Mouse (Mus musculus) neural tube, embryonic 11.5 days (tissue): ENCODE measurements at regions not wholly inside any gene's neighbourhood (a gene's known extent, or its start where the extent isn't known, plus 50 kb on each side); places are given as distances from the start of the nearest gene placed in this dataset.
"Not testable (repeated sequence)": the region's sequence is repeated elsewhere in the genome, so short reads cannot be mapped to it uniquely, and the experiment has no call there.

ENCODE experiments used
- ATAC-seq: fragments of 200-750 bp; cut with Nextera tagmentation; 2 replicates; pipeline ENCODE4 v1.8.0; 2017; ENCODE audit warnings: moderate number of reproducible peaks, mild to moderate bottlenecking, moderate TSS enrichment, moderate library complexity; ENCODE audit not compliant: insufficient read depth, low FRiP score, low TSS enrichment
- DNase-seq: peaks from one replicate; pipeline ENCODE4 v3.0.0-alpha.2; 2015; ENCODE audit warnings: low spot score
- H3K27ac ChIP-seq: fragments of 300-500 bp; sonication (generic); 2 replicates; pipeline ENCODE4 v1.5.1; 2014; ENCODE audit warnings: low read depth, mild to moderate bottlenecking, low read length
- H3K27me3 ChIP-seq: fragments of 300-500 bp; sonication (generic); 2 replicates; pipeline ENCODE4 v1.6.1; 2014; ENCODE audit warnings: mild to moderate bottlenecking, low read length, mixed read lengths; ENCODE audit not compliant: control insufficient read depth, insufficient read depth
- H3K36me3 ChIP-seq: fragments of 300-500 bp; sonication (generic); 2 replicates; pipeline ENCODE4 v1.6.1; 2014; ENCODE audit warnings: mild to moderate bottlenecking, low read length, moderate library complexity, mixed read lengths; ENCODE audit not compliant: control insufficient read depth, insufficient read depth
- H3K4me1 ChIP-seq: fragments of 300-500 bp; sonication (generic); 2 replicates; pipeline ENCODE4 v1.6.1; 2014; ENCODE audit warnings: low read length, mixed read lengths; ENCODE audit not compliant: control insufficient read depth, insufficient read depth
- H3K4me2 ChIP-seq: fragments of 300-500 bp; sonication (generic); 2 replicates; pipeline ENCODE4 v1.6.1; 2014; ENCODE audit warnings: low read depth, mild to moderate bottlenecking, moderate library complexity
- H3K4me3 ChIP-seq: fragments of 300-500 bp; sonication (generic); 2 replicates; pipeline ENCODE4 v1.5.1; 2014; ENCODE audit warnings: low read depth, low read length
- H3K9ac ChIP-seq: fragments of 300-500 bp; sonication (generic); 2 replicates; pipeline ENCODE4 v1.6.1; 2014; ENCODE audit warnings: mild to moderate bottlenecking, low read length
- H3K9me3 ChIP-seq: fragments of 300-500 bp; sonication (generic); 2 replicates; pipeline ENCODE4 v1.6.1; 2016; ENCODE audit warnings: low read length; ENCODE audit not compliant: control insufficient read depth
- WGBS: fragments of 180-500 bp; shearing (Covaris S2); extraction: QIAGEN DNeasy Blood & Tissue Kit; methylation state at CpG from one replicate; pipeline ENCODE4 v1.1.7; 2014; 5-methylcytosine and 5-hydroxymethylcytosine counted together

GRCm38 (mm10) chr2:147974776-147975175 lies 72.0 kb downstream of the Foxa2 start:
- ATAC-seq: no peak
- H3K27me3 ChIP-seq: peaks cover 2% of the 10 kb centered on the region; the same call in 1 of the 2 replicates
- no peaks in the 10 kb centered on the region for H3K4me1 ChIP-seq

GRCm38 (mm10) chr2:147968671-147969070 lies 78.1 kb downstream of the Foxa2 start:
- Histone ChIP-seq H3K36me3 (no peaks in the 10 kb centered on the region), H3K4me1 (no peaks in the 10 kb centered on the region), H3K9ac (no peak overlapping the region), H3K27ac (no peak overlapping the region), H3K9me3 (no peaks in the 10 kb centered on the region), H3K4me3 (no peak overlapping the region), H3K27me3 (peaks cover 8% of the 10 kb centered on the region), H3K4me2 (no peak overlapping the region)
- 18% methylated on average over 10 of the region's 10 CpGs for WGBS
- DNase-seq (no peak), ATAC-seq (no peak)

More at GRCm38 (mm10) chr2:147974776-147975175, 72.0 kb downstream of the Foxa2 start:
- no peak overlapping the region for H3K4me2 ChIP-seq
- DNase-seq: no peak
- H3K9ac ChIP-seq: no peak overlapping the region
- H3K36me3 ChIP-seq: no peaks in the 10 kb centered on the region
- H3K27ac ChIP-seq: no peak overlapping the region
- H3K9me3 ChIP-seq: no peaks in the 10 kb centered on the region
- H3K4me3 ChIP-seq: no peak overlapping the region
- 64% methylated on average over 2 of the region's 2 CpGs for WGBS

- Histone ChIP-seq H3K4me2 (no peak overlapping the region), H3K27me3 (peaks cover 8% of the 10 kb centered on the region), H3K9me3 (no peaks in the 10 kb centered on the region), H3K4me1 (no peaks in the 10 kb centered on the region), H3K4me3 (no peak overlapping the region), H3K36me3 (no peaks in the 10 kb centered on the region), H3K9ac (no peak overlapping the region), H3K27ac (no peak overlapping the region)
- DNase-seq (no peak), ATAC-seq (no peak)
- WGBS: 40% methylated on average over 9 of the region's 9 CpGs
Measured at GRCm38 (mm10) chr2:147967829-147968529, 78.8 kb downstream of the Foxa2 start.

GRCm38 (mm10) chr2:147963284-147963683 lies 83.5 kb downstream of the Foxa2 start:
- not testable (repeated sequence) for H3K36me3 ChIP-seq, DNase-seq, H3K4me3 ChIP-seq, H3K4me1 ChIP-seq, ATAC-seq, H3K9me3 ChIP-seq, H3K27ac ChIP-seq, H3K9ac ChIP-seq, H3K27me3 ChIP-seq, H3K4me2 ChIP-seq
- WGBS: 82% methylated on average over 1 of the region's 1 CpGs

GRCm38 (mm10) chr2:147961633-147962032 lies 85.1 kb downstream of the Foxa2 start:
- no peak overlapping the region for H3K4me2 ChIP-seq
- no peaks in the 10 kb centered on the region for H3K9me3 ChIP-seq
- no peaks in the 10 kb centered on the region for H3K27me3 ChIP-seq
- H3K4me1 ChIP-seq: no peaks in the 10 kb centered on the region
- no peak overlapping the region for H3K4me3 ChIP-seq
- DNase-seq: no peak
- WGBS: 46% methylated on average over 6 of the region's 6 CpGs
- no peak overlapping the region for H3K27ac ChIP-seq
- no peak for ATAC-seq
- no peaks in the 10 kb centered on the region for H3K36me3 ChIP-seq
- no peak overlapping the region for H3K9ac ChIP-seq

GRCm38 (mm10) chr2:147954183-147954582 lies 92.6 kb downstream of the Foxa2 start:
- Histone ChIP-seq H3K27ac (no peak overlapping the region), H3K27me3 (no peaks in the 10 kb centered on the region), H3K9me3 (no peaks in the 10 kb centered on the region), H3K9ac (no peak overlapping the region), H3K4me1 (no peaks in the 10 kb centered on the region), H3K36me3 (no peaks in the 10 kb centered on the region), H3K4me2 (no peak overlapping the region), H3K4me3 (no peak overlapping the region)
- DNase-seq: no peak
- no peak for ATAC-seq
- 68% methylated on average over 2 of the region's 2 CpGs for WGBS

- H3K4me3 ChIP-seq: no peak overlapping the region
- no peaks in the 10 kb centered on the region for H3K9me3 ChIP-seq
- DNase-seq (no peak), ATAC-seq (no peak)
- H3K36me3 ChIP-seq: no peaks in the 10 kb centered on the region
- 92% methylated on average over 5 of the region's 5 CpGs for WGBS
- H3K4me1 ChIP-seq: no peaks in the 10 kb centered on the region
- no peak overlapping the region for H3K4me2 ChIP-seq
- H3K27ac ChIP-seq: no peak overlapping the region
- H3K9ac ChIP-seq: no peak overlapping the region
- no peaks in the 10 kb centered on the region for H3K27me3 ChIP-seq
Measured at GRCm38 (mm10) chr2:147951233-147951632, 95.5 kb downstream of the Foxa2 start.

GRCm38 (mm10) chr2:147944171-147945040 lies 102.4 kb downstream of the Foxa2 start:
- no peak overlapping the region for H3K4me2 ChIP-seq
- H3K9me3 ChIP-seq: no peaks in the 10 kb centered on the region
- ATAC-seq (no peak), DNase-seq (no peak)
- H3K27me3 ChIP-seq: no peaks in the 10 kb centered on the region
- H3K27ac ChIP-seq: no peak overlapping the region
- no peaks in the 10 kb centered on the region for H3K36me3 ChIP-seq
- H3K4me1 ChIP-seq: no peaks in the 10 kb centered on the region
- no peak overlapping the region for H3K4me3 ChIP-seq
- WGBS: 86% methylated on average over 7 of the region's 7 CpGs
- no peak overlapping the region for H3K9ac ChIP-seq

GRCm38 (mm10) chr2:147942591-147942990 lies 104.2 kb downstream of the Foxa2 start:
- DNase-seq (no peak), ATAC-seq (no peak)
- WGBS: 76% methylated on average over 4 of the region's 4 CpGs
- no peak overlapping the region for H3K4me3 ChIP-seq
- no peaks in the 10 kb centered on the region for H3K4me1 ChIP-seq
- H3K27ac ChIP-seq: no peak overlapping the region
- no peaks in the 10 kb centered on the region for H3K36me3 ChIP-seq
- no peak overlapping the region for H3K9ac ChIP-seq
- H3K4me2 ChIP-seq: no peak overlapping the region
- no peaks in the 10 kb centered on the region for H3K27me3 ChIP-seq
- H3K9me3 ChIP-seq: no peaks in the 10 kb centered on the region
